Mouse (Mus musculus) granulocyte monocyte progenitor cell, adult 5-6 weeks (primary cell): ENCODE data around the gene Fgfr2. TPM values are rescaled to one million over a fixed set of nuclear protein-coding genes. Genes with fewer than 3 reads are reported as not detected.
"Not testable (repeated sequence)": the region's sequence is repeated elsewhere in the genome, so short reads cannot be mapped to it uniquely, and the experiment has no call there.

Experiments
- ATAC-seq: replicated peaks from 2 replicates; pipeline ENCODE4 v1.8.0; 2016; ENCODE audit warnings: mild to moderate bottlenecking, moderate TSS enrichment, inconsistent platforms; ENCODE audit not compliant: poor library complexity, severe bottlenecking
- total RNA-seq, 2 experiments: library from RNA; stranded (forward) in 1 of 2; stranded (reverse) in 1 of 2; fragments of 200-712, 200-1000 nt in 1 of 2; fragments of >200 nt in 1 of 2; fragmentation: Nextera tagmentation in 1 of 2; gene quantifications; 2 replicates each; pipeline ENCODE4 v1.2.3; 2014 to 2017

Gene Fgfr2
- total RNA-seq, 2 experiments from 2014 or later, result not detected

GRCm38 (mm10) chr7:132509110-132509509 is 614.0 kb downstream of the Fgfr2 start:
- no peak for ATAC-seq

GRCm38 (mm10) chr7:132507361-132507760 is 615.8 kb downstream of the Fgfr2 start:
- ATAC-seq, result peak; percentile 61

GRCm38 (mm10) chr7:132506226-132506625 is 616.9 kb downstream of the Fgfr2 start:
- ATAC-seq, result no peak

- ATAC-seq, result not testable (repeated sequence)
Observed at GRCm38 (mm10) chr7:132502445-132502844, 620.7 kb downstream of the Fgfr2 start.

- no peak for ATAC-seq
Observed at GRCm38 (mm10) chr7:132497142-132497541, 626.0 kb downstream of the Fgfr2 start.

- no peak for ATAC-seq
Observed at GRCm38 (mm10) chr7:132494263-132494662, 628.9 kb downstream of the Fgfr2 start.

- no peak; the same call in 1 of the 2 replicates for ATAC-seq
Observed at GRCm38 (mm10) chr7:132493632-132494031, 629.5 kb downstream of the Fgfr2 start.

GRCm38 (mm10) chr7:132491902-132492301 is 631.2 kb downstream of the Fgfr2 start:
- no peak for ATAC-seq

GRCm38 (mm10) chr7:132487361-132487760 is 635.8 kb downstream of the Fgfr2 start:
- ATAC-seq, result no peak

GRCm38 (mm10) chr7:132486403-132487178 is 636.6 kb downstream of the Fgfr2 start:
- no peak for ATAC-seq

GRCm38 (mm10) chr7:132484424-132484823 is 638.7 kb downstream of the Fgfr2 start:
- ATAC-seq, result peak; percentile 89

GRCm38 (mm10) chr7:132480696-132481306 is 642.3 kb downstream of the Fgfr2 start:
- ATAC-seq, result no peak

GRCm38 (mm10) chr7:132478295-132478809 is 644.8 kb downstream of the Fgfr2 start:
- no peak for ATAC-seq

- no peak for ATAC-seq
Observed at GRCm38 (mm10) chr7:132477753-132478152, 645.4 kb downstream of the Fgfr2 start.

- no peak for ATAC-seq
Observed at GRCm38 (mm10) chr7:132476491-132476890, 646.7 kb downstream of the Fgfr2 start.

- ATAC-seq, result peak; percentile 88
Observed at GRCm38 (mm10) chr7:132475069-132475468, 648.1 kb downstream of the Fgfr2 start.

GRCm38 (mm10) chr7:132471327-132471726 is 651.8 kb downstream of the Fgfr2 start:
- peak; percentile 39; the same call in 1 of the 2 replicates for ATAC-seq

GRCm38 (mm10) chr7:132468391-132468790 is 654.8 kb downstream of the Fgfr2 start:
- no peak for ATAC-seq

GRCm38 (mm10) chr7:132465897-132466296 is 657.3 kb downstream of the Fgfr2 start:
- ATAC-seq, result peak; percentile 84

- ATAC-seq, result no peak
Observed at GRCm38 (mm10) chr7:132464894-132465293, 658.3 kb downstream of the Fgfr2 start.

GRCm38 (mm10) chr7:132458493-132458892 is 664.7 kb downstream of the Fgfr2 start:
- ATAC-seq, result no peak
